Mouse (Mus musculus) intestine, embryonic 14.5 days (tissue): ENCODE measurements at regions not wholly inside any gene's neighbourhood (a gene's known extent, or its start where the extent isn't known, plus 50 kb on each side); places are given as distances from the start of the nearest gene placed in this dataset.
A peak's percentile ranks its signal among the peaks of the same experiment; 100 is the strongest.
"Not testable (repeated sequence)": the region's sequence is repeated elsewhere in the genome, so short reads cannot be mapped to it uniquely, and the experiment has no call there.

Source experiments
- ATAC-seq: fragments of 200-750 bp; cut with Nextera tagmentation; replicated peaks from 2 replicates; pipeline ENCODE4 v1.8.0; 2017; ENCODE audit warnings: low read depth, moderate number of reproducible peaks, moderate TSS enrichment, moderate library complexity; ENCODE audit not compliant: low FRiP score, low TSS enrichment
- DNase-seq: peaks from one replicate; pipeline ENCODE4 v3.0.0-alpha.2; 2018; ENCODE audit warnings: low spot score
- H3K27ac ChIP-seq: fragments of 300-500 bp; sonication (generic); 2 replicates; pipeline ENCODE4 v1.5.1; 2014; ENCODE audit warnings: low read depth, mild to moderate bottlenecking, control low read depth
- H3K27me3 ChIP-seq: fragments of 300-500 bp; sonication (generic); replicated peaks from 2 replicates; pipeline ENCODE4 v1.6.1; 2014; ENCODE audit warnings: low read length, control low read depth; ENCODE audit not compliant: control insufficient read depth, insufficient read depth
- H3K36me3 ChIP-seq: fragments of 300-500 bp; sonication (generic); 2 replicates; pipeline ENCODE4 v1.6.1; 2014; ENCODE audit warnings: low read length, control low read depth; ENCODE audit not compliant: control insufficient read depth, insufficient read depth
- H3K4me1 ChIP-seq: fragments of 300-500 bp; sonication (generic); replicated peaks from 2 replicates; pipeline ENCODE4 v1.6.1; 2014; ENCODE audit warnings: low read length, control low read depth, mixed read lengths; ENCODE audit not compliant: control insufficient read depth, insufficient read depth
- H3K4me2 ChIP-seq: fragments of 300-500 bp; sonication (generic); 2 replicates; pipeline ENCODE4 v1.6.1; 2014; ENCODE audit warnings: low read length
- H3K4me3 ChIP-seq: fragments of 300-500 bp; sonication (generic); 2 replicates; pipeline ENCODE4 v1.5.1; 2014; ENCODE audit warnings: low read depth, low read length, control low read depth, mixed read lengths
- H3K9ac ChIP-seq: fragments of 300-500 bp; sonication (generic); 2 replicates; pipeline ENCODE4 v1.6.1; 2014; ENCODE audit warnings: mild to moderate bottlenecking, low read length
- H3K9me3 ChIP-seq: fragments of 300-500 bp; sonication (generic); 2 replicates; pipeline ENCODE4 v1.6.1; 2016; ENCODE audit warnings: low read length, control low read depth; ENCODE audit not compliant: control insufficient read depth
- WGBS: fragments of 180-500 bp; shearing (Covaris S2); extraction: QIAGEN DNeasy Blood & Tissue Kit; methylation state at CpG from one replicate; pipeline ENCODE4 v1.1.7; 2014; 5-methylcytosine and 5-hydroxymethylcytosine counted together

DNA sequence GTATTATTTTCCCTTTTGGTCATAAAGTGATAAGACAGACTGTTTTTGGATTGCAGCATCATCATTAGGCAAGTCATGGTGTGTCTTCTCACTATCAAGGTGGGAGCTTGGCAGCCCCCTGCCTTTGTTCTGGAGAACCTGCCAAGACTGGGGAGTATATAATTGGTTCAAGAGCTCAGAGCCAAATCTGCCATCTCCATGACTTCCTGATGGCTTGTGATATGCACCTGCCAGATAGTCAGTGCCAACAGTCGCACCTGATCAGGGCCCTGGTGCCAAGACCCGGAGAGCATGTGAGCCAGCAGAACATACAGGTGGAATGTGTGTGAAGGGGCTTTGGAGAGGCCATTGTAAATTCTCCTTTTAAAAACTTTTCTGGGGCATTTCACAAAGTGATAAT is 305.8 kb upstream of the Ghitm start:
- ATAC-seq (no peak), DNase-seq (no peak)
- Histone ChIP-seq H3K27me3 (no peaks in the 10 kb centered on the region), H3K9me3 (no peaks in the 10 kb centered on the region), H3K4me3 (no peak overlapping the region), H3K36me3 (no peaks in the 10 kb centered on the region), H3K9ac (no peak overlapping the region), H3K4me1 (no peaks in the 10 kb centered on the region), H3K4me2 (no peak overlapping the region), H3K27ac (no peak overlapping the region)
- 83% methylated on average over 2 of the region's 2 CpGs for WGBS

DNA sequence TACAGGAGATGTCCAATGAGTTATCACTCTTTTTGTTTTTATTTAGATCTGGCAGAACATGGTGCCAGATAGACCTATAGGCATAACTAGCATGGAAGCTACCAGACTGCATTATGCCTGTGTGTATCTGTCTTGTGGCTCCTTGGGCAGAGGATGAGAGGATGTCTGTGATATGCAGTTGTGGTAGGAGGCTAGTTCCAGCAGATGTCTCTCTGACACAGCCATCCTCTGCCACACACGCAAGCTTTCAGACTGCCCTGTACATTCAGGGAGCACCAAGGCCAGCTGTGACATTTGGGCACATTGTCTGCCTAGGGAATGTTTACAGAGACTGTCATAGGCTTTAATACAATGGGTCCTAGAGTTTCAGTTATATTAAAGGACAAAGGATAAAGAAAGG is 295.6 kb upstream of the Ghitm start:
- Histone ChIP-seq H3K27ac (no peak overlapping the region), H3K4me3 (no peak overlapping the region), H3K4me2 (no peak overlapping the region), H3K36me3 (no peaks in the 10 kb centered on the region), H3K27me3 (no peaks in the 10 kb centered on the region), H3K9me3 (no peaks in the 10 kb centered on the region), H3K9ac (no peak overlapping the region), H3K4me1 (no peaks in the 10 kb centered on the region)
- ATAC-seq (no peak), DNase-seq (no peak)
- WGBS = 67% methylated on average over 1 of the region's 1 CpGs

DNA sequence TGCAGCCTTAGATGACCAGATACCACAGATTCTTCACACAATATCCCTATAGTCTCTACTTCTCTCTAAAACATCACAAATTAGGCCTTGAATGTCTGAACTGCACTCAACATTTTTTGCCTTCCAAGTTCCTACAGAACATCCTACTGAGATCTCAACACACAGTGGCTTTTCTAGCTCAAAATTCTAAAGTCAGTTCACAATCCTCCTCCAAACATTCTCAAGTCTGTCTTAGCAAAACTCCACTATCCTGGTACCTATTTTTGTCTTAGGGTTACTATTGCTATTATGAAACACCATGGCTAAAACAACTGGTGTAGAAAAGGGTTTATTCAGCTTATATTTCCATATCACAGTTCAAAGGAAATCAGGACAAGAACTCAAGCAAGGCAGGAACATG is 290.4 kb upstream of the Ghitm start:
- Histone ChIP-seq H3K27me3 (no peaks in the 10 kb centered on the region), H3K9ac (no peak overlapping the region), H3K36me3 (no peaks in the 10 kb centered on the region), H3K4me3 (no peak overlapping the region), H3K4me1 (no peaks in the 10 kb centered on the region), H3K4me2 (no peak overlapping the region), H3K9me3 (no peaks in the 10 kb centered on the region), H3K27ac (no peak overlapping the region)
- DNase-seq (no peak), ATAC-seq (no peak)

DNA sequence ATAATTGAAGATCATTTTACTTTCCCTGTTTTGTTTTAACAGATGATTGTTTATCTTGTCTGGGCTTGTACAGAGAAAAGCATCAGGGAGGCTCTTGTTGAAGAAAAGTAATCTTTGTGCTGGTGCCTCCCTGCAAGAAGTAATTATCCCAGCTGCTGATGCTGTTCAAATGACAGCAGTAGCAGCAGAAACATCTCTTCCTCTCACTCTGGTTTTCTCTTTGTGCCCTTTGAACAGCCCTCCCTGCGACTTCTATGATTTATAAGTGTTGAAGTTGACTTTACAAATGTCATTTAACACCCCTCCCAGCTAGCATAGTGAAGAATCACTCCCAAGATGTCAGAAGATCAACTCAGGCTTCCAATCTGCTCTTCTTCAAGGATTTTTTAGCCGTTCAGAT is 286.5 kb upstream of the Ghitm start:
- H3K36me3 ChIP-seq = no peaks in the 10 kb centered on the region
- 33% methylated on average over 2 of the region's 2 CpGs for WGBS
- H3K9ac ChIP-seq = no peak overlapping the region
- DNase-seq (no peak), ATAC-seq (no peak)
- no peak overlapping the region for H3K4me3 ChIP-seq
- no peaks in the 10 kb centered on the region for H3K4me1 ChIP-seq
- no peak overlapping the region for H3K27ac ChIP-seq
- H3K4me2 ChIP-seq = no peak overlapping the region
- H3K27me3 ChIP-seq = no peaks in the 10 kb centered on the region
- no peaks in the 10 kb centered on the region for H3K9me3 ChIP-seq

DNA sequence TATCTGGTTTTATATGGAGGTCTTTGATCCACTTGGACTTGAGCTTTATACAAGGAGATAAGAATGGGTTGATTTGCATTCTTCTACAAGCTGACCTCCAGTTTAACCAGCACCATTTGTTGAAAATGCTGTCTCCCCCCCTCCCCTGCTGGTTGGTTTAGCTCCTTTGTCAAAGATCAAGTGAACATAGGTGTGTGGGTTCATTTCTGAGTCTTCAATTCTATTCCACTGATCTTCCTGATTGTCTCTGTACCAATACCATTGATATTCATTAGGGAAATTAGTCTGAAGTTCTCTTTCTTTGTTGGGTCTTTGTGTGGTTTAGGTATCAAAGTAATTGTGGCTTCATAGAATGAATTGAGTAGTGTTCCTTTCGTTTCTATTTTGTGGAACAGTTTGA is 277.5 kb upstream of the Ghitm start:
- 42% methylated on average over 1 of the region's 1 CpGs for WGBS
- not testable (repeated sequence) for H3K27me3 ChIP-seq, H3K4me2 ChIP-seq, ATAC-seq, DNase-seq, H3K36me3 ChIP-seq, H3K4me3 ChIP-seq, H3K27ac ChIP-seq, H3K9me3 ChIP-seq, H3K4me1 ChIP-seq, H3K9ac ChIP-seq

DNA sequence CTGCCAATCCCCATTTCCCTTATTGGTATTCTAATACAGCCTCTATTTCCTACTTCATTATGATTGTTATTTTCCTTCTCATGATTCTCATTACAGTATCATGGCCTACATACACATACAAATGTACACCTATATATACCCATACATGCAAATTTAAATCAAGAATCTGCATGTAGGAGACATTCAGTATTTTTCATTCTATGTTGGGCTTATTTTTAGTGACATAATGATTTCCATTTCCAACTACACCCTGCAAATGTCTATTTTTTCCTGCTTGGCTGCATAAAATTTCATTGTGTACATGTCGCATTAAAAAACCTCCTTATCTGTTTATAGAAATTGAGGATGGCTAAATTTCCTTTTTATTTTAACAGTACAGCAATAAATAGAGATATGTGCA is 236.9 kb upstream of the Ghitm start:
- H3K4me3 ChIP-seq = no peak overlapping the region
- H3K27ac ChIP-seq = no peak overlapping the region
- no peak overlapping the region for H3K9ac ChIP-seq
- H3K4me2 ChIP-seq = no peak overlapping the region
- no peaks in the 10 kb centered on the region for H3K27me3 ChIP-seq
- no peaks in the 10 kb centered on the region for H3K9me3 ChIP-seq
- DNase-seq (no peak), ATAC-seq (no peak)
- WGBS = 84% methylated on average over 1 of the region's 1 CpGs
- no peaks in the 10 kb centered on the region for H3K36me3 ChIP-seq
- H3K4me1 ChIP-seq = no peaks in the 10 kb centered on the region

DNA sequence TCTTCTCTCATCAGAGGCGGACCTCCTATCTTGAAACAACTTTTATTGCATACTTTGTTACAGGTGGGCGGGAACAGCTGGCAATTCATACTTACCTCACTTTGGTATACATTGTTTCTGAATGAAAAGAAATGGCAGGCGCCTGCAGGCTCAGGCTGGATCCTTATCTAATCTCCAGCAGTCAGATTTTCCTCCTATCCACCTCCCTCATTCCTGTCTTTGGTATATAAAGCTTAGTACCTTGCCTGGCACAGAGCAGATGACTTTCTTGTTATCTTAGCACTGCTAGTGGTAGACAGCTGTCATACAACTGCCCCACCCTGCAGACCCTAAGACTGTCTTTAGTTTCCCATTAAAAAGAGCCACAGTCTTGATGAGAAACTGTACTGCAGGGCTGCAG is 226.8 kb upstream of the Ghitm start:
- H3K27me3 ChIP-seq = no peaks in the 10 kb centered on the region
- no peaks in the 10 kb centered on the region for H3K4me1 ChIP-seq
- H3K36me3 ChIP-seq = no peaks in the 10 kb centered on the region
- H3K4me2 ChIP-seq = no peak overlapping the region
- H3K9me3 ChIP-seq = no peaks in the 10 kb centered on the region
- ATAC-seq (peak; percentile 74; the same call in 1 of the 2 replicates), DNase-seq (no peak)
- no peak overlapping the region for H3K9ac ChIP-seq
- no peak overlapping the region for H3K27ac ChIP-seq
- 59% methylated on average over 3 of the region's 3 CpGs for WGBS
- H3K4me3 ChIP-seq = no peak overlapping the region

DNA sequence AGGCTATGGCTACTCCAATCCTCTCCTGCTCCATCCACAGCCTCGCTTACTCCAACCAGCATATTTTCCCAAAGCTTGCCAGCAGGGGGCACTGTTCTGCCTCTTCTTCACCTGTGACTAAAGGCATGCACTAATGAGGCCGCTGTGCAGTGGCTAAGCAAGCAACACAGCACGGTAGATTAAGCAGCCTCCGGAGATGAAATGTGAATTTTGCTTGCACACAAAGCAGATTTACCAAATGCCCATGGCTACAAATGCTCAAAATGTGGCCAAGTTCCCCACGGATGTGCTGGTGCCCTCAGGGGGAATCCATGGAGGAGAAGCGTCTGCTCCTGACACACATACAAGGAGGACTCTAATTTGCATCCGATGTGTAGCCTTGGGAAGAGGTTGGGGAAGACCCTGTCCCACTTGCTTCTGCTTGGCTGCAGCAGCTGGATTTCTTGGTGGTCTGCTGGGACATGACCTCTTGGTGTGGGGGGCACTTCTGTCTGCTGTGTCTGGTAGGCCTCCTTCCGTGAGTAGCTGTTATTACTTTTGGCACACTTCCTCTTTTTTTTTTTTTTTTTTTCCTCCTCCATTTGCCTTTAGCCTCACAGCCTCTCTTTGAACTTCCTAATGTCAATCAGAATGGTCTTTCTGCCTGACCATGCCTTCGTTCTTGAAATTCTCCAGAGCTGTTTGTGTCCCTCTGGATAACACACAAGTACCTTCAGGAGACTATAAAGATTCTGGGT is 221.1 kb upstream of the Ghitm start:
- no peak overlapping the region for H3K4me3 ChIP-seq
- no peak overlapping the region for H3K27ac ChIP-seq
- WGBS = 34% methylated on average over 9 of the region's 9 CpGs
- H3K36me3 ChIP-seq = no peaks in the 10 kb centered on the region
- H3K9me3 ChIP-seq = no peaks in the 10 kb centered on the region
- no peak for ATAC-seq
- no peaks in the 10 kb centered on the region for H3K4me1 ChIP-seq
- no peak overlapping the region for H3K4me2 ChIP-seq
- H3K27me3 ChIP-seq = no peaks in the 10 kb centered on the region
- no peak overlapping the region for H3K9ac ChIP-seq
- DNase-seq = peak; percentile 84

DNA sequence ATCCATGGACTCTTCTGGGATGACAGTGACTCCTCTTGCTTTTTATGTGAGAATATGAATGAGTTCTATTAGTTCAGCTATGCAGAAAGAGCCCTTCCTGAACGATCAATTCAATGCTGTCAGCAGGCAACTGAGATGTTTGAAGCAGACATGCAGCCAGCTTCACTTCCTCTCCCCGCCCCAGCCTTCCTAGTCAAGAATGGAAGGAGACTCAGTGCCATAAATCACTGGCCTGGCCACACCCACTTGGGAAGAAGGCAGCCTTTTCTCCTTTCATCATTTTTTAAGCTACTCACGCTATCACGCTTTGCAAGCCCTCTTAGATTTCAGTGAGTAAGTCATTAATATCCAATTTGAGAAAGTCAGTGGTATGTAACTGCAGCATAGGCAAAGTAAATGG is 188.3 kb upstream of the Ghitm start:
- DNase-seq = no peak
- no peak overlapping the region for H3K27ac ChIP-seq
- 51% methylated on average over 4 of the region's 4 CpGs for WGBS
- ATAC-seq = no peak
- H3K4me1 ChIP-seq = no peaks in the 10 kb centered on the region
- H3K9me3 ChIP-seq = no peaks in the 10 kb centered on the region
- H3K27me3 ChIP-seq = no peaks in the 10 kb centered on the region
- no peak overlapping the region for H3K9ac ChIP-seq
- no peaks in the 10 kb centered on the region for H3K36me3 ChIP-seq
- H3K4me2 ChIP-seq = no peak overlapping the region
- no peak overlapping the region for H3K4me3 ChIP-seq
